Mouse (Mus musculus): ENCODE data around the gene Tmem8. TPM values are rescaled to one million over a fixed set of nuclear protein-coding genes. Genes with fewer than 3 reads are reported as not detected.

The Tmem8 gene
- 21.1 TPM for polyA plus RNA-seq (2015; fragmentation: Illumina TruSeq; extraction: RNeasy Lipid Tissue Mini Kit (QIAGEN cat#74804); ENCODE audit: insufficient read depth, low read depth, low replicate concordance)

DNA sequence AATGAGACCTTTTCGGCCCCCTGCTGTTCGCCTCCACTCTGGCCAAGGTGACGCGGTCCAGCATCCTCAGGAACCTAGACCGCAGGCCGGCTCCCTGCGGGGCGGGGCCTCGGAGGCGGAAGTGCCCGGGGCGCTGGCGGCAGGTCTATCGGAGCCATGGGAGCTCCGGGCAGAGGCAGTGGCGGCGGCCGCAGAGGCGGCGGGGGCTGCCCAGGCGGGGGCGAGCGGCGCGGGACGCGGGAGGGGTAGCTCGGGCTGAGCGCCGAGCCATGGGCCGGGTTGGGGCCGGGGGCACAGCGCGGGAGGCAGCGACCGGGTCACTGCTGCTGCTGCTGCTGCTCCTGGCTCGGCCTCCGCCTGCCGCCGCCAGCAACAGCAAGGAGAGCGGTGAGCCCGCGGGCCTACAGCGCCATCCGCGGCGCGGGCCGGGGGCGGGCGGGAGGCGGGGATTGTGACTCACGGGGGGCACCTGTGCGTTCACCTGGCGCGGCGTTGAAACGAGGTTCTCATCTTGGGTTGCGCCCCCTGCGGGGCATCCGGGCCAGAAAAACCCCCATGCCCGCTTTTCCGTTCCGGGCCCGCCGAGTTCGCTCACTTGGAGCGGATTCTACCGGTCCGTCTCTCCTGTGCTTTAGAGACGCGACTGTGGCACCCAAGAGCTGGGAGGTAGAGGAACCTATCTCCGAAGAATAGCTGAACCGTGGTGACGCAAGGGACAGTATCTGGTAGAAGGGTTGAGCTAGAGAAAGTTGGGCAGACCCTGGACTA, at the start of gene Tmem8:
Gene Tmem8, plus strand, starts transcription at position 119 of the 768 bp plus-strand sequence.

GRCm38 (mm10) chr17:26068831-26069739, 44.0 kb upstream of the Tmem8 start, which contains the start of gene Rab11fip3:
TSS of gene Rab11fip3 (minus strand) at chr17:26069555.

DNA sequence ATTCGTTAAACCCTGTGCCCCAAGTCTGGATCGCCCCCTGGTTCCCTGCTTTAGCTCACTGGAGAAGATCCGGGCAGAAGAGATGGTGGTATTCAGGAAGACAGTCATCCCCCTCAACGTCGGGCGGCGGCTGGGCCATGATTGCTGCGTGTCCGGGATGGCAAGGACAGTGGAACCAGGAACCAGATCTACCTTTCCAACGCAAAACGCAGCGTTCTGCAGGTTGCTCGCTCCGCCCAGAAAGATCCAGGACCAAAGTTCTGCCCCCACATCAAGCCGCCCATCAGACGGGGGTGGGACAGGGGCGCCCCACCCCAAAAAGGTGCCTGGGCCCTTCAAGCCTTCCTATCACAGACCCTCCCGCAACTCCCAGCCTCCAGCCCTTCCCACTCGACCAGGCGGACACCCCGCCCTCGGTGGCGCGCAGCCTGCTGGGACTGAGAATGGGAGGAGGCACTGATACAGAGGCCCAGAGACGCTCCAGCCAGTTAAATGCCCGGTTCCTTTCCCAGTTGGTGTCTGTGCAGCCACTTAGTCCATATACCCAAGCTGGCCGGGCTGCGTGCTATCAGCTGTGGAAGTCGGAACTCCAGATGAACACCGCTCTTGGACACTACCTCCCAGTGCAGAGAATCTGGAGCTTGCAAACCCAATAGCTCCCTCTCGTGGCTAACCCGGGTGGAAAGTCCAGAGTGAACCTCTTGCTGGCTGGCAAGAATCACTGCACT, 23.0 kb upstream of the Tmem8 start, which contains the start of gene Decr2:
Gene Decr2, minus strand, starts transcription at position 433 of the 728 bp plus-strand sequence.

DNA sequence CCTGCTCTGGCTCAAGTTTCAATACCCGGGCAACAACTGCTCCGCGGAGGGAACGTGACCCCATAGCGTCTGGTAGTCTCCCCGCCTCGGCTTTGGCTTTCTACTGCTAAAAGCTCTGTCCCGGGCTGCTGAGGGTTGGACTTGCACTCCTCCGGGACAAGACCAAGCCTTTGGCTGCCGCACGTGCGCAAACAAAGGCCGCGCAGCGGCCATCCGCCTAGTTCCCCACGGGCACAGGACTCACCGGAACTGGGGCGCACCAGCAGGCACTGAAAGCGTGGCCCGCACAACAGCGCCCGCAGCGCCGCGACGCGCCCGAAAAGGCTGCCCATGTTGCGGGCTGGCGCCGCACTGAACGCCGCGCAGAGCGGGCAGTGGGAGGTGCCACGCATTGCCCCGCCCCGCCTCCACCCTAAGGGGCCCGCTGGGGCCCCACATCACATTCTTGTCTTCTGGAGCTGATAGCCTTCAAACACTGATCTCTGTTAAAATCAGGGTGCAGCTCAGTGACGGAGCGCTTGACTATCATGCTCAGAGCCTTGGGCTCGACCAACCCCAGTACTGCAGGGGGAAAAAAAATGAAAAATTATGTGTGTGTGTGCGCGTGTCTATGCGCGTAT, 17.9 kb upstream of the Tmem8 start, which contains the start of gene Nme4:
Gene Nme4, minus strand, starts transcription at position 482 of the 620 bp plus-strand sequence.

DNA sequence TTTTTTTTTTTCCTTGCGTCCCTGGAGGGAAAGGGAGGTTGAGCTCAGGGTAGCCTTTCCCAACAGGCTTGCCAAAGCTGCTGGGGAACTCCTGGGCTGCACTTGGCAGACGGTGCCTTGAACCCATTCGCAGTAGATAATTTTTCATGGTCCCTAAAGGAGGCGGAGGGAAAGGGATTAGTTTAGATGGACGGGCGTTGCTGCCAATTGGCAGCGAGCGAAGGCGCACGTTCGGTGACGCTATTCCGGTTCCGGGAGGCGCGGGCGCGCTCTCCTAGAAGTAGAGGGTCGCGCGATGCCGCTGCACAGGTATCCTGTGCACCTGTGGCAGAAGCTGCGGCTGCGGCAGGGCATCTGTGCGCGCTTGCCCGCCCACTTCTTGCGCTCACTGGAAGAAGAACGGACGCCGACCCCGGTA, 10.2 kb downstream of the Tmem8 start, which contains the start of gene Mrpl28:
Gene Mrpl28, plus strand, starts transcription at position 234 of the 418 bp plus-strand sequence.

DNA sequence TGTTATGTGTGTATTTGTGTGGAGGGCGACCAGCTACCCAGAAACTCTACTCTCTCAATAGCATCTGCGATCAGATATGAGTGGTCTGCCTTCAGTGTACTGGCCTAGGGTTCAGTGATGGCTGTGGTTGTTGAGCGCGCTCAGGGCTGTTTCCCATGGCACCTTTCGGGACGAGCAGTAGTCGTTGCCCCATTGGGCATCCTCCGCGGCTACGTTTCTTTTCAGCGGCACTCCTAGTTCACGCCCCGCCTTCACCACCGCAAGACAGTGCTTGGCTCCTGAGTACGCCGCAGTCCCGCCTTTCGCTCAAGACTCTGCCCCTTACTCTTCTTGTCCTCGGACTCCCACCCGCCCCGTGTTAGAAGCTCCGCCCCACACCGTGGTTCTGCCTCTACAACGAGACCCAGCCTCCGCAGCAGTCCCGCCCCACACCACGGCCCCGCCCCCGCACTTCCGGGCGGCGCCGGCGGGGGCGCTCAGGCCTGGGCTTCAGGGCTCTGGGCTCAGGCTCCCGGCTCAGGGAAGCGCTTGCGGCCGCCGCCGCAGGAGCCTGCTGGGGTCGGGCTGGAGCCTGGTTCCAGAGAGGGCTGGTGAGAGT, 25.2 kb downstream of the Tmem8 start, which contains the start of gene Axin1:
Gene Axin1, plus strand, starts transcription at position 450 of the 598 bp plus-strand sequence.

Other genes with a start within 250 kb of the Tmem8 start
- gene Mcrip2, start 244.5 kb upstream of the Tmem8 start, polyA plus RNA-seq (2015; fragmentation: Illumina TruSeq; extraction: RNeasy Lipid Tissue Mini Kit (QIAGEN cat#74804); ENCODE audit: insufficient read depth, low read depth, low replicate concordance): 44.5 TPM
- gene Mettl26, start 238.2 kb upstream of the Tmem8 start, polyA plus RNA-seq (2015; fragmentation: Illumina TruSeq; extraction: RNeasy Lipid Tissue Mini Kit (QIAGEN cat#74804); ENCODE audit: insufficient read depth, low read depth, low replicate concordance): 26.2 TPM
- 1.3 TPM for gene Wfikkn1, start 232.4 kb upstream of the Tmem8 start, polyA plus RNA-seq (2015; fragmentation: Illumina TruSeq; extraction: RNeasy Lipid Tissue Mini Kit (QIAGEN cat#74804); ENCODE audit: insufficient read depth, low read depth, low replicate concordance)
- 5.7 TPM for gene Rab40c, start 193.6 kb upstream of the Tmem8 start, polyA plus RNA-seq (2015; fragmentation: Illumina TruSeq; extraction: RNeasy Lipid Tissue Mini Kit (QIAGEN cat#74804); ENCODE audit: insufficient read depth, low read depth, low replicate concordance)
- 18.6 TPM for gene Pigq, start 168.4 kb upstream of the Tmem8 start, polyA plus RNA-seq (2015; fragmentation: Illumina TruSeq; extraction: RNeasy Lipid Tissue Mini Kit (QIAGEN cat#74804); ENCODE audit: insufficient read depth, low read depth, low replicate concordance)
- not detected for gene Nhlrc4, start 168.3 kb upstream of the Tmem8 start, polyA plus RNA-seq (2015; fragmentation: Illumina TruSeq; extraction: RNeasy Lipid Tissue Mini Kit (QIAGEN cat#74804); ENCODE audit: insufficient read depth, low read depth, low replicate concordance)
- not detected for gene A930017K11Rik, start 160.7 kb upstream of the Tmem8 start, polyA plus RNA-seq (2015; fragmentation: Illumina TruSeq; extraction: RNeasy Lipid Tissue Mini Kit (QIAGEN cat#74804); ENCODE audit: insufficient read depth, low read depth, low replicate concordance)
- 8.6 TPM for gene Capn15, start 127.5 kb upstream of the Tmem8 start, polyA plus RNA-seq (2015; fragmentation: Illumina TruSeq; extraction: RNeasy Lipid Tissue Mini Kit (QIAGEN cat#74804); ENCODE audit: insufficient read depth, low read depth, low replicate concordance)
- gene Rab11fip3, start 43.7 kb upstream of the Tmem8 start, polyA plus RNA-seq (2015; fragmentation: Illumina TruSeq; extraction: RNeasy Lipid Tissue Mini Kit (QIAGEN cat#74804); ENCODE audit: insufficient read depth, low read depth, low replicate concordance): 6.4 TPM
- 6.9 TPM for gene Decr2, start 23.0 kb upstream of the Tmem8 start, polyA plus RNA-seq (2015; fragmentation: Illumina TruSeq; extraction: RNeasy Lipid Tissue Mini Kit (QIAGEN cat#74804); ENCODE audit: insufficient read depth, low read depth, low replicate concordance)
- 3.6 TPM for gene Nme4, start 17.7 kb upstream of the Tmem8 start, polyA plus RNA-seq (2015; fragmentation: Illumina TruSeq; extraction: RNeasy Lipid Tissue Mini Kit (QIAGEN cat#74804); ENCODE audit: insufficient read depth, low read depth, low replicate concordance)
- 25.2 TPM for gene Mrpl28, start 10.2 kb downstream of the Tmem8 start, polyA plus RNA-seq (2015; fragmentation: Illumina TruSeq; extraction: RNeasy Lipid Tissue Mini Kit (QIAGEN cat#74804); ENCODE audit: insufficient read depth, low read depth, low replicate concordance)
- gene Axin1, start 25.4 kb downstream of the Tmem8 start, polyA plus RNA-seq (2015; fragmentation: Illumina TruSeq; extraction: RNeasy Lipid Tissue Mini Kit (QIAGEN cat#74804); ENCODE audit: insufficient read depth, low read depth, low replicate concordance): 6.6 TPM
- 3,282 TPM for gene Pdia2, start 85.8 kb downstream of the Tmem8 start, polyA plus RNA-seq (2015; fragmentation: Illumina TruSeq; extraction: RNeasy Lipid Tissue Mini Kit (QIAGEN cat#74804); ENCODE audit: insufficient read depth, low read depth, low replicate concordance)
- gene Rgs11, start 89.7 kb downstream of the Tmem8 start, polyA plus RNA-seq (2015; fragmentation: Illumina TruSeq; extraction: RNeasy Lipid Tissue Mini Kit (QIAGEN cat#74804); ENCODE audit: insufficient read depth, low read depth, low replicate concordance): 197 TPM
- 148 TPM for gene Arhgdig, start 94.5 kb downstream of the Tmem8 start, polyA plus RNA-seq (2015; fragmentation: Illumina TruSeq; extraction: RNeasy Lipid Tissue Mini Kit (QIAGEN cat#74804); ENCODE audit: insufficient read depth, low read depth, low replicate concordance)
- 11.8 TPM for gene Fam234a, start 130.9 kb downstream of the Tmem8 start, polyA plus RNA-seq (2015; fragmentation: Illumina TruSeq; extraction: RNeasy Lipid Tissue Mini Kit (QIAGEN cat#74804); ENCODE audit: insufficient read depth, low read depth, low replicate concordance)
- gene Luc7l, start 139.6 kb downstream of the Tmem8 start, polyA plus RNA-seq (2015; fragmentation: Illumina TruSeq; extraction: RNeasy Lipid Tissue Mini Kit (QIAGEN cat#74804); ENCODE audit: insufficient read depth, low read depth, low replicate concordance): 37.0 TPM

Data from pancreas, adult 10 weeks (tissue).